Mouse (Mus musculus) embryonic stem cell, embryonic (primary cell): ENCODE measurements at regions not wholly inside any gene's neighbourhood (a gene's known extent, or its start where the extent isn't known, plus 50 kb on each side); places are given as distances from the start of the nearest gene placed in this dataset.

Source experiments
- CTCF ChIA-PET, 4 experiments: fragments of 300-600 bp in 2 of 4; fragments of 350-600 bp in 2 of 4; sonication (Branson Sonifier 250); formaldehyde crosslinking; loops; one replicate each; lab custom pipeline; 2022; ENCODE audit warnings: inconsistent platforms in 2 of 4; lab: Charles Lee
- POLR2A ChIA-PET, 4 experiments: fragments of 300-600 bp in 2 of 4; fragments of 350-600 bp in 2 of 4; sonication (Branson Sonifier 250); formaldehyde crosslinking; loops; one replicate each; lab custom pipeline; 2022; ENCODE audit warnings: antibody characterized with exemption in 4 of 4, inconsistent platforms in 1 of 4; lab: Charles Lee

DNA sequence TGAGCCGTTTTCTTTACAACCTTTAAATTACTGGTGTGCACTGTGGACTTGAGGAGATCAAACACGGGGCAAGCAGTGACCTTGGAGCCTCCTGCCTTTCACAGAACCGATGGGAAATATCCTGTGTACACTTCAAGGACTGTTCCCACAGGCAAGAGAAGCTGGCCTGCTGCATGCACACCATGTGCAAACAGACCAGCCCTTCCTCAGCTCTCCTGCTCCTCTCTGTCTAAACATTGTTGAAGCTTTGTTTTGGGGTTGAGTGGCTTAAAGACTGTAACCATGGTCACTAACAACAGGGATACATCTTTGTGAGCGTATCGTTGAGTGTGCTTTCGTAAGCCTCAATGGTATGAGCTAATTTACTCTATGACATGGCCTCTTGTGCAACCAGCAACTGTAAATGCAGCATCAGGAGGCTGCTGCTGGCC is 50.2 kb upstream of the Agps start:
- CTCF ChIA-PET, result interaction anchor here in 3 of 4 experiments (0.5 to 2.2 kb wide), 5 partner anchors 74 to 271 kb away, joined by 3 to 6 read pairs (median 3); no protein-coding TSS in a partner anchor
- POLR2A ChIA-PET, result interaction anchor here (0.7 to 2.0 kb wide), 6 partner anchors 13 to 111 kb away, joined by 3 to 13 read pairs (median 4); partner anchors contain the start of gene Nfe2l2 (in 1 of the 4)

DNA sequence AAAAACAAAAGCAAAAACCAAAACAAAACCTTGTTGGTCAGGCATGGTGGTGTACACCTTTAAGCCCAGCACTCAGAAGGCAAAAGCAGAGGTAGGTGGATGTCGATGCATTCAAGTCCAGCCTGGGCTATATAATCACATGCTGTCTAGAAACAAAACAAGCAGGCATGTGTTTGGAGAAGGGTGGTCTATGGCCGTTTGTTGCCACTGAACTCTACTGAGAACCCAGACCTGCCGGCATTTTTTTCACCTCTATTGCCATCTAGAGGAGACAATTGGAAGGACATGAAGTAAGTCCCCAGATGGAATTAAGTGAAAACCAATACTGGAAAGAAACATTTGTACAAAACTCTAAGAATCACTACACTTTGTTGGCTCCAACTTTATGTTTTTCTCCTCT is 50.9 kb upstream of the Agps start:
- POLR2A ChIA-PET, result interaction anchor here in 2 of 4 experiments (0.5 to 6.0 kb wide), 9 partner anchors 11 to 176 kb away, joined by 3 to 28 read pairs (median 4); partner anchors contain the start of gene Nfe2l2 (in 2 of the 2)
- CTCF ChIA-PET, result interaction anchor here in 2 of 4 experiments (0.6 to 1.0 kb wide), 4 partner anchors 15 to 1085 kb away, joined by 3 to 5 read pairs (median 3); no protein-coding TSS in a partner anchor

DNA sequence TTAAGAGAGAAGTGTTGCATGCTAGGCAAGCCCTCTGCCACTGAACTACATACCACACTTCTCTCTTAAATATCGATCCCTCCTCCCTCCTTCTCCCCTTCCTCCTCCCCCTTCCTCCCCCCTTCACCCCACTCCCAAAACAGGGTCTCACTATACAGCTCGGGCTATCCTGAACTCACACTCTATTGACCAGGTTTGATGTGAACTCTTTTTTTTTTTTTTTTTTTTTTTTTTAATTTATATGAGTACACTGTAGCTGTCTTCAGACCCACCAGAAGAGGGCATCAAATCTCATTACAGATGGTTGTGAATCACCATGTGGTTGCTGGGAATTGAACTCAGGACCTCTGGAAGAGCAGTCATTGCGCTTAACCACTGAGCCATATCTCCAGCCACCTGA is 53.3 kb upstream of the Agps start:
- POLR2A ChIA-PET, result interaction anchor here (0.5 to 6.0 kb wide), 22 partner anchors 10 to 175 kb away, joined by 3 to 49 read pairs (median 5); partner anchors contain the start of gene Nfe2l2 (in 2 of the 4)
- CTCF ChIA-PET, result interaction anchor here (0.6 to 1.2 kb wide), 6 partner anchors 119 to 221 kb away, joined by 3 to 6 read pairs (median 4); no protein-coding TSS in a partner anchor

DNA sequence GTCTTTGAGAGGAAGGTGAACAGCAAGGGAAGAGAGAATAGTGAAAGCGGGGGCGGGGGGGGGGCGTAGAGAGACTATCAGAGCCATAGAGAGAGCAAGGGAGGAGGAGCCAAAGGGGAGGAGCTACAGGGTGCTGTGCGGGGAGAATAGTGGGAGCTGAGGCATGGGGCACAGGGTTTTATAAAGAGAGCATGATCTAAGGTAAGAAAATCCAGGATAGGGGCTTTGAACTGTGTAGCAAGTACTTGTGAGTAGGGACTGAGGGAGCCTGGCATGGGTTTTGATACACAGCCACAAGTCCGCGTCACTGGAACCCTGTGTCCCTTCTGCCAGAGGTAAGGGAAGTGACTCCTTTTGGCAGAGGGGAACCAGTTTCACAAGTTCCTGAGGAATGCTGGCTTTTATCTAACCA is 54.9 kb upstream of the Agps start:
- CTCF ChIA-PET, result interaction anchor here (0.5 to 1.5 kb wide), 21 partner anchors 9 to 1873 kb away, joined by 3 to 5 read pairs (median 3); no protein-coding TSS in a partner anchor

DNA sequence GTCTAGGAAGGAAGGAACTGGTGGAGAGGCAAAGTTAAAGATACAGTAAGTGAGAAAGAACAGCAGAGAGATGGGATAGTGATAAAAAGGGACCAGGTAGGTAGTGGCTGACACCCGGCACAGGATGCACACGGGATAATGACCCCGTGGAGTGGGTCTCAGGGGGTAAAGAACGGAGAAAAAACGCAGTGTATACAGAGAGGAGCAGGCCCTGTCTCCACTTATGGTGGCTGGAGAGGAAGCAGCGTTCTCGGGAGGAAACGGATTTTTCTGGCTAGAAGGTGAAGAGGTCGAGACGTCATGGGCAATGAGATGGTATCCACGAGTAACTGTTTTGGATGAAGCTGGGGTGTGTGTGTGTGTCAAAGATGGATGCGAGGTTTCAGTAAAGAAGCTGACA is 55.4 kb upstream of the Agps start:
- POLR2A ChIA-PET, result interaction anchor here (0.6 to 6.0 kb wide), 54 partner anchors 8 to 687 kb away, joined by 3 to 49 read pairs (median 4); partner anchors contain the start of gene Nfe2l2 (in 3 of the 4)
- CTCF ChIA-PET, result interaction anchor here (0.5 to 1.5 kb wide), 13 partner anchors 8 to 570 kb away, joined by 3 to 5 read pairs (median 3); no protein-coding TSS in a partner anchor

More for the DNA sequence above, 54.9 kb upstream of the Agps start:
- POLR2A ChIA-PET, result interaction anchor here (0.5 to 6.0 kb wide), 70 partner anchors 9 to 688 kb away, joined by 3 to 49 read pairs (median 4); partner anchors contain the start of genes Nfe2l2 (in 3 of the 4) and Agps (in 1 of the 4)

DNA sequence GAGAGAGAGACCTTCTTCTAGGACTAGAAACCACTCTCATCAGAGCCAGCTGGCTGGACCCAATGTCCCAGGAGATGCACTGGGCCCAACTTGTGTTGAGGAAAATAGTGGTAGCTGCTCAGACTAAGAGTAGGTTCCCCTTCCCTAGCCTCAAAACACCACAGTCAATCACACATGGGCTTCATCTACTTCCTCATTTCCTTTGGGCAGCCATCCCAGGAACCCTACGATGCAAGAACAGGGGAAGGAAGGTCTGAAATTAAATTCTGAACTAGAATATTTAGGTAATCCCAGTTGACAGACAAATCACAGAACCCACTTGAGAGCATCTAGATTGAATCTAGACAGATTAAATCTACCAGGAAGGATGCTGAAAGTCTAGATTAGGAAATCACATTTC is 56.8 kb upstream of the Agps start:
- ChIA-PET POLR2A (interaction anchor here in 3 of 4 experiments (0.7 to 6.0 kb wide), 7 partner anchors 7 to 619 kb away, joined by 3 to 47 read pairs (median 5); partner anchors contain the start of genes Nfe2l2 (in 2 of the 3) and Hnrnpa3 (in 1 of the 3)), CTCF (interaction anchor here in 2 of 4 experiments (0.7 to 0.9 kb wide), 2 partner anchors 47 to 172 kb away, joined by 3 read pairs; no protein-coding TSS in a partner anchor)

DNA sequence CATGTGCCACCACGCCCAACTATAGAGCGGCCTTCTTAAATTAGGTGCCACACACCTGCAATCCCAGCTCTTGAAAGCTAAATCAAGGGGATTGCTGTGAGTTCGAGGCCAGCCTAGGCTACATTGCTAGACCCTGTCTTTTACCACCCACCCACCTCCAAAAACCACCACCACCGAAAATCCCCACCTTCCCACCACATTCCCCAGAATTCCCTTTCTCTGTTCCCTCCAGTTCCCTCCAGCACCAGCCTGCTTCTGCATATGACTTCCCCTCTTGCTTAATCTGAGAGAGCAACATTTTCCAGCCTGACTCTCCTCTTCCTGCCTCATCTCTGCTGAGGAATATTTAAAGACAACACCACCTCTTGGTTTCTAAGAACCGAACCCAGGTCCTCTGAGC is 58.5 kb upstream of the Agps start:
- ChIA-PET CTCF (no interaction called here), POLR2A (interaction anchor here in 3 of 4 experiments (0.6 to 3.0 kb wide), 16 partner anchors 11 to 201 kb away, joined by 3 to 20 read pairs (median 3); partner anchors contain the start of genes Nfe2l2 (in 2 of the 3) and Agps (in 1 of the 3))

DNA sequence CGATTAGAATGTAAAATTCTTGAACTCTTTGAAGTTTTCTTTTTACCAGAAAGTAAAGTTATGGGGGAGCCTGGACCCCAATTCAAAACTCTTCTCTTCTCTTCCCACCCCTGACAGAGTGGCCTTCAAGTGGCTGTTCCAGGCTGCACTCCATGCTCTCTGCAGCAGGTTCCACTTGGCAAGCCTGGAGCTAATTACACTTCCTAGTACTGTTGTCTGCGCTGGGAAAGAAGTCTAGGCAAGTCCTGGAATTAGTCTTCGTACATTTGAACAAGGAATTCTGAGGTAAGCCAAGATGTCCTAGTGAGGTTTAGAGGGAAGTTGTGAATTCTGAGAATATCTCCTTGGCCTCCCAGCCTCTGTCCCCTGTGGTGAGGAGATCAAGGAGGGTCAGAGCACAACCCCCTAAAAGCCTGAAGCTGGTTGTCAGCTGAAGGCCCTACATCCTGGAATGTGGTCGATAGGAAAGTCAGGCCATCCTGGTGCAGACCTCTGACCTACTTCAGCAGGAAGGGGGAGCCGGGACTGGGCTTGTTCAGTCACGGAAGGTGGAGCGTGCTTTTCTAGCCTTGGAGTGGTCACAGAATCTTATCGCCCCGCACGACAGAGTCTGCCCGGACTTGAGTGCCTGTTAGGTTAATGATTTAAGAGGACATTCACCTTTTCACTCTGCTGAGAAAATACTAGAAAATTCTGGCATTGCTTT is 59.6 kb upstream of the Agps start:
- ChIA-PET POLR2A (interaction anchor here in 3 of 4 experiments (0.6 to 6.8 kb wide), 20 partner anchors 9 to 139 kb away, joined by 3 to 123 read pairs (median 4); partner anchors contain the start of genes Nfe2l2 (in 3 of the 3) and Agps (in 1 of the 3)), CTCF (no interaction called here)

DNA sequence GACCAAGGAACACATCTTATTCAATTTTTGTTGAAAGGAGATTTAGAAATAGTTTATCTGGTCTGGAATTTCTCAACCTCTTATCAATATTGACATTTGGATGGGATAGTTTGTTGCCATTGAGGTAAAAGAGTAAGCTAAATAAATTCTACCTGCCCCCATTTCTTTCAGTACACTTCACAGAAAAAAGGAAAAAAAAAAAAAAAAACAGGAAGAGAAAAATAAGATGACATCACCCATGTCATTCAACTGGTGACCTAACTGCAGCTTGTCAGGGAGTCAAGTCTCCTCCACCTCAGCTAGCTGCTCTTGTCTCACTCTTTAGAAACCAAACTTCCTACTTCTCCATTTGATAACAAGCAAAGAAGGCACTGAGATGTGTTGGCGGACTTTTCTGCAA is 61.3 kb upstream of the Agps start:
- POLR2A ChIA-PET, result interaction anchor here (0.6 to 6.8 kb wide), 20 partner anchors 12 to 1027 kb away, joined by 3 to 123 read pairs (median 3); partner anchors contain the start of gene Nfe2l2 (in 3 of the 4)
- CTCF ChIA-PET, result interaction anchor here in 1 of 4 experiments (0.6 kb wide), 1 partner anchor 36 kb away, joined by 6 read pairs; no protein-coding TSS in a partner anchor

DNA sequence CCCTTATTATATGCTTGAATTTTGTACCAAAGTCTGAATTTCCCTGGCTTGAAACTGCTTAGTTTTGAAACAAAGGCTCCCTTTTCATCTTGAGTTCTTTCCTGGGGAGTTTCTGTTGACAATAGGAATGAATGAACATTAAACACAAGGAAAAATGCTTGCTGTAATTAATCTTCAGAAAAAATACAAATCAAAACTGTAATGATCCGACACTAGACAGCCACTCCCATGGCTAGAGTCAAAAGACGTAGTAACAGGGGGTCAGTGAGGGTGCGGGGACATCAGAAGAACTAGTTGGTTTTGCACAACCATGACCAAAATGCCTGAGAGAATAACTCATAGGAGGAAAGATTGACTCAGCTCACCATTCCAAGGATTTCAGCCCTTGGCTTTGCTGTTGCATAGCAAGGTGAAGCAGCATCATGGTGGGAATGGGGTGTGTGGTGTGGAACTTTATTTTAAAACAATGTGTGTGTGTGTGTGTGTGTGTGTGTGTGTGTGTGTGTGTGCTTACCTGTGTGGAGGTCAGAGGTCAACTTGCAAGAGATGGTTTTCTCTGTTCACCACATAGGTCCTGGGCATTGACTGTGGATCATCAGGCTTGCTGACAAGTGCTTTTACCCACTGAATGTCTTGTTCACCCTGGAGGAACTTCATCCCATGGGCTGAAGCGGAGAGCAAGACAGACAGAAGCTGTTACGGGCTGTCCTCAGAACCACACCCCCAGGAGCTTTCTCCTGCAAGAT is 63.2 kb upstream of the Agps start:
- ChIA-PET POLR2A (interaction anchor here (0.6 to 6.8 kb wide), 136 partner anchors 8 to 886 kb away, joined by 3 to 123 read pairs (median 5); partner anchors contain the start of genes Nfe2l2 (in 4 of the 4), Agps (in 3 of the 4) and Hnrnpa3 (in 3 of the 4)), CTCF (interaction anchor here in 2 of 4 experiments (0.5 to 1.1 kb wide), 5 partner anchors 8 to 158 kb away, joined by 3 to 4 read pairs (median 3); no protein-coding TSS in a partner anchor)

DNA sequence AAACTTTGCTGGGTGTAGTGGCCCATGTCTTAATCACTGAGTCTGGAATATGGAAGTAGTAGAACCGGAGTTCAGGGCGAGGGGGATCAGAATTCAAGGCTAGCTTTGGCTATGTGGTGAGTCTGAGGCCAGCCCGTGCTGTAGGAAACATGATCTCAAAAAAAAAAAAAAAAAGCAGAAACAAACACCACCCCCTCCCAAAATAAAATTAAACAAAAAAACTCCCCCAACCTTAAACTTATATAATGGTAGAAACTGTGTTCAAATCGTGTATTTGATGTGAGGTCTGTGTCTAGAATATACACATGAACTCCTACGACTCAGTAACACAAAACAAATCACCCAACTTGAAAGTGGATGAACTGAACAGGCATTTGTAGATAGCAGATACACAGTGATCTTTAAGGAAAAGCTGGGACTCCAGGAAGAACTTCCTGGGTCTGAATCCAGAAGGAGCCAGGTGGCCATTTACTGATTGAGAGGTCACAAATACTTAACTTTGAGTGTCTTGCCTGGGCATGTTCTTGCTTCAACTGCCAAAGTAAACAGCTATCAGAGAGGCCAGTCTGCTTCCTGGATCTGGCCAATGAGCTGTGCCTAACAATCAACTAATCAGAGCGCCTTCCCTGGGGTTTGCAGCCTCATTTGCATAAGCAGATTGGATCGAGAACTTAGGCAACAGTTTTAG is 63.6 kb upstream of the Nfe2l2 start:
- ChIA-PET CTCF (interaction anchor here in 2 of 4 experiments (0.5 to 1.1 kb wide), 5 partner anchors 9 to 157 kb away, joined by 3 to 4 read pairs (median 3); no protein-coding TSS in a partner anchor), POLR2A (interaction anchor here (0.6 to 6.8 kb wide), 130 partner anchors 8 to 885 kb away, joined by 3 to 123 read pairs (median 5); partner anchors contain the start of genes Nfe2l2 (in 4 of the 4), Agps (in 3 of the 4) and Hnrnpa3 (in 3 of the 4))

DNA sequence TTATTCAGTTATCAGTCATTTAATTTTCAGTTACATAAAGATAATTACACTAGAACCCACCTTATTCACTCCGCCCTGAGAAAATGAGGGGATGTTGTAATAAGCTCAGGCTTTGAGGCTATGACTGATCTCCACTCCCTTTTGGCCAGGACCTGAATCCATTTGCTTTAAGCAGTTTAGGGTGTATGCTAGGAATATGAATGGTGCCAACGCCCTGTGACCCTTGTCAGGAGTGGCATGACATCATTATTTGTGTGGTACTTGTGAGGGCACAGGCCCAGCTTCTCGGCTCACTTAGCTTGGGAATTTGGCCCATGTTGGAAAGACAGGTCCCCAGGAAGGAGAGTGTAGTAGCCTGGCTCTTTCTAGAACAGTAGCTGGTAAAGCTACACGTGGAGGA is 61.0 kb upstream of the Nfe2l2 start:
- ChIA-PET CTCF (interaction anchor here in 3 of 4 experiments (0.5 to 0.6 kb wide), 3 partner anchors 24 to 1513 kb away, joined by 3 to 13 read pairs (median 3); no protein-coding TSS in a partner anchor), POLR2A (interaction anchor here in 3 of 4 experiments (0.5 to 4.1 kb wide), 17 partner anchors 9 to 549 kb away, joined by 3 to 33 read pairs (median 4); partner anchors contain the start of gene Nfe2l2 (in 3 of the 3))

DNA sequence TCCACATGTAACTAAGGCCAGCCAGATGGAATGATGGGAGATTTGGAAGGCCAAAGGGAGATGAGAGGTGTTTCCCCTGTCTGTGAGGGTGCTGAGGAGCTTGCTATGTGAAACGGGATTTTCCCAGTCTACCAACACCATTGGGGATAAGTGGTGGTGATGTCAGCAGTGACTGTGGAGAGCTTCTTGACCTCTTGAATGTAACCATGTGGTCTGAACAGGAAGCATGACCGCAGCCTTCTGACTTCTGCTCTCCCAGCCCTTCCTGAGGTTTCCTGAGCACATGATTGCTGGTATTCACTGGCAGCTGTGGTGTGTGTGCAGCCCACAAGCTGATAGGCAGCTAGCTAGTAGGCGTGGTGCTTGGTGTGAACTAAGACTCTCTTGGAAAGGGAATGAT is 58.8 kb upstream of the Nfe2l2 start:
- ChIA-PET POLR2A (interaction anchor here in 3 of 4 experiments (0.6 to 4.1 kb wide), 29 partner anchors 9 to 155 kb away, joined by 3 to 33 read pairs (median 6); partner anchors contain the start of genes Nfe2l2 (in 3 of the 3), Hnrnpa3 (in 2 of the 3) and Agps (in 1 of the 3)), CTCF (interaction anchor here in 3 of 4 experiments (0.6 to 1.0 kb wide), 4 partner anchors 13 to 352 kb away, joined by 3 to 6 read pairs (median 4); no protein-coding TSS in a partner anchor)

DNA sequence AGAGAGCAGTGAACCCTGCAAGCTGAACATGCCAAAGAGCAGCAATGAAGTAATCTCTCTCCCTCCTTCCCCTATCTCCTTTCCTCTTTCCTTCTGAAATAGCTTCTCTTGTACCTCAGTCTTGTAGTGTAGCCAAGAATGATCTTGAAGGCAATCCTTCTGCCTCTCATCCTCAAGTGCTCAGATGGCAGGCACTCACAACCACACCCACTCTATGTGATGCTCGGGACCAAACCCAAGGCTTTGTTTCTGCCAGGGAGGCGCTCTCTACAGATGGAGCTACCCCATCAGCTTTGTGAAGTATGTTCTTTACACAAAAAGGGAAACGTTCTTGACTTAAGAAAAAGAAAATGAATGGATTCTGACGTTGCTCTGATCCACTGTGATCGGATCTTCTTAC is 57.6 kb upstream of the Nfe2l2 start:
- POLR2A ChIA-PET, result interaction anchor here in 3 of 4 experiments (0.6 to 6.6 kb wide), 11 partner anchors 10 to 198 kb away, joined by 3 to 41 read pairs (median 7); partner anchors contain the start of genes Nfe2l2 (in 2 of the 3) and Agps (in 1 of the 3)
- CTCF ChIA-PET, result no interaction called here

DNA sequence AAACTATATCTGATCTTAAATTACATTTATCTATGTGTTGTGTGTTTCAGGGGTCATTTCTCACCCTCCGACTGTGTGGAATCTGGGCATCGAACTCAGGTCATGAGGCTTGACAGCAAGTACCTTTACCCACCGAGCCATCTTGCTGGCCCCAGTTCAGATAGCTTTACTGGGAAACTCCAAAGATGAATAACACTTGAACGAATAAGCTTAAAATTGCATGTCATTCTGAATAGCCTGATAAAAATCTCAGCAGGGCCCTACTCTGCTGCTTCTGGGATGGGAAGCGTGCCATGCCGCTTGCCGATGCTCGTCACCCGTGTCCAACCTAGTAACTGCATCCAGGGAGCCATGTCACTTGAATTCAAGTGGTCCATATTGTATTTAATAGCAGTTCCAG is 57.2 kb upstream of the Nfe2l2 start:
- ChIA-PET CTCF (no interaction called here), POLR2A (interaction anchor here in 3 of 4 experiments (0.6 to 6.6 kb wide), 11 partner anchors 7 to 199 kb away, joined by 3 to 41 read pairs (median 7); partner anchors contain the start of gene Nfe2l2 (in 3 of the 3))
